Comparison of ENCODE assay signal across 28 mouse cellular contexts in the genomic region with DNA sequence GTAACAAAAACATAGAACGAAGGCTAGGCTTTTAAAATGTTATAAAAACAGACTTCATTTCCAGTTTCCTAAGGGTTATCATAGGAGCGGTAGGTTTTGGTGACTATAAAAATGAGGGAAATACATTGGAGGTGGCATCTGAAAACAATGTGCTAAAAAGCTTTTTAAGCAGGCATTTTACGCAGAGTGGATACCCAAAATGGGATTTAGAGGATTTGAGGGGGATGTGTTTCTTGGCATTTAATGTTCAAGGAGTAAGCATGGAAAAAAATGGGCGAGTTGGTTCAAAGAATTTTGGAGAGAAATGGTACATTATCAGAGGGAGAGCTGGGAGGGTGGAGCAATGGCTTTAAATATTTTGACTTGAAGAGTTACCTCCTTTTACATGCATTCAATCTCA.
"Had no signal": no experiment of that assay in that cellular context is flagged by ENCODE, and none has a peak within 500 bp of the region (broad histone marks: within the 10 kb centered on the region; RNA-seq: fewer than 3 reads in every experiment).

No protein-coding gene starts in this region.

- H3K36me3 ChIP-seq: embryonic facial prominence, embryonic 10.5 days; embryonic facial prominence, embryonic 12.5 days; embryonic facial prominence, embryonic 13.5 days; embryonic facial prominence, embryonic 15.5 days; forebrain, embryonic 10.5 days; forebrain, embryonic 12.5 days; forebrain, embryonic 15.5 days had no signal

- H3K4me1 ChIP-seq: embryonic facial prominence, embryonic 10.5 days; embryonic facial prominence, embryonic 12.5 days; embryonic facial prominence, embryonic 13.5 days; embryonic facial prominence, embryonic 15.5 days; forebrain, embryonic 10.5 days; forebrain, embryonic 12.5 days; forebrain, embryonic 13.5 days; forebrain, embryonic 15.5 days had no signal

- ATAC-seq: forebrain, embryonic 13.5 days; forebrain, embryonic 14.5 days; forebrain, embryonic 15.5 days; forebrain, embryonic 16.5 days; forebrain, postnatal 0 days had no signal

- H3K27me3 ChIP-seq: embryonic facial prominence, embryonic 12.5 days; embryonic facial prominence, embryonic 13.5 days; embryonic facial prominence, embryonic 15.5 days; forebrain, embryonic 12.5 days; forebrain, embryonic 13.5 days; forebrain, embryonic 15.5 days had no signal

- H3K4me3 ChIP-seq: embryonic facial prominence, embryonic 10.5 days; embryonic facial prominence, embryonic 12.5 days; embryonic facial prominence, embryonic 13.5 days; embryonic facial prominence, embryonic 15.5 days; erythroblast, embryonic 14.5 days; forebrain, embryonic 10.5 days; forebrain, embryonic 12.5 days; forebrain, embryonic 13.5 days; forebrain, embryonic 15.5 days; gastrocnemius, adult 2 months; heart, adult 2 months had no signal

- H3K27ac ChIP-seq: embryonic facial prominence, embryonic 10.5 days; embryonic facial prominence, embryonic 12.5 days; embryonic facial prominence, embryonic 13.5 days; embryonic facial prominence, embryonic 15.5 days; forebrain, embryonic 10.5 days; forebrain, embryonic 12.5 days; forebrain, embryonic 13.5 days; forebrain, embryonic 15.5 days; gastrocnemius, adult 2 months; heart, adult 2 months had no signal

- H3K9me3 ChIP-seq: embryonic facial prominence, embryonic 10.5 days; embryonic facial prominence, embryonic 12.5 days; embryonic facial prominence, embryonic 13.5 days; embryonic facial prominence, embryonic 15.5 days; forebrain, embryonic 10.5 days; forebrain, embryonic 12.5 days; forebrain, embryonic 13.5 days; forebrain, embryonic 15.5 days had no signal

- DNase-seq: cerebellum, adult 8-10 months; cerebellum, adult 9-10 months; cerebellum, adult 9-11 months; cerebellum, postnatal 10 days; cerebellum, postnatal 14 days; cerebellum, postnatal 25 days; cerebellum, postnatal 36 days; embryo, embryonic 11 days; forebrain, postnatal 0 days; gastrocnemius, adult 2 months; gastrocnemius, postnatal 10 days; gastrocnemius, postnatal 14 days; gastrocnemius, postnatal 25 days; gastrocnemius, postnatal 36 days; heart, adult 11 months; heart, adult 18-20 months; heart, adult 2 months had no signal
